Mouse (Mus musculus) erythroblast, embryonic 14.5 days (primary cell): ENCODE measurements around the gene Tuba1a. TPM values are rescaled to one million over a fixed set of nuclear protein-coding genes. Genes with fewer than 3 reads are reported as not detected.

Experiments used
- H3K27me3 ChIP-seq: 2 replicates; pipeline ENCODE4 v1.6.1; 2012; ENCODE audit warnings: inconsistent platforms; ENCODE audit not compliant: control insufficient read depth
- H3K36me3 ChIP-seq: 2 replicates; pipeline ENCODE4 v1.6.1; 2012; ENCODE audit warnings: mild to moderate bottlenecking, inconsistent platforms; ENCODE audit not compliant: control insufficient read depth
- H3K4me1 ChIP-seq: 2 replicates; pipeline ENCODE4 v1.6.1; 2012; ENCODE audit warnings: inconsistent platforms; ENCODE audit not compliant: control insufficient read depth
- H3K4me3 ChIP-seq: replicated peaks from 2 replicates; pipeline ENCODE3; 2012; ENCODE audit warnings: moderate library complexity, mild to moderate bottlenecking, inconsistent platforms
- H3K9me3 ChIP-seq: 2 replicates; pipeline ENCODE4 v1.6.1; 2012; ENCODE audit warnings: low read length, inconsistent platforms, mixed read lengths; ENCODE audit not compliant: control insufficient read depth
- GATA1 ChIP-seq: IDR thresholded peaks from 2 replicates; pipeline ENCODE4 v1.6.1; 2012; ENCODE audit warnings: low read length, inconsistent platforms, mixed read lengths
- TAL1 ChIP-seq: IDR thresholded peaks from 3 replicates; pipeline ENCODE4 v1.6.1; 2012; ENCODE audit warnings: low read length, inconsistent platforms, mixed read lengths
- polyA plus RNA-seq: library from polyadenylated mRNA; stranded (reverse); fragments of >175 nt; gene quantifications from 2 replicates; pipeline ENCODE4 v1.2.3, GENCODE M21; 2012

The Tuba1a gene
- polyA plus RNA-seq, 1 experiment: 4.0 TPM

GRCm38 (mm10) chr15:98917538-98918498, 35.7 kb downstream of the Tuba1a start, which contains the start of gene Lmbr1l:
TSS of gene Lmbr1l (minus strand) at chr15:98918231.
- Histone ChIP-seq H3K27me3 (peaks cover 6% of the 10 kb centered on the region), H3K36me3 (peaks cover under 1% of the 10 kb centered on the region), H3K4me3 (peak within 1 kb of the TSS; percentile 97), H3K9me3 (no peaks in the 10 kb centered on the region), H3K4me1 (peaks cover 30% of the 10 kb centered on the region)
- no peak for TF ChIP-seq TAL1
- no peak for TF ChIP-seq GATA1

GRCm38 (mm10) chr15:98917091-98917490, 36.4 kb downstream of the Tuba1a start:
- H3K4me1 ChIP-seq: peaks cover 30% of the 10 kb centered on the region
- TF ChIP-seq TAL1 (no peak), GATA1 (no peak)
- H3K9me3 ChIP-seq: no peaks in the 10 kb centered on the region
- H3K27me3 ChIP-seq: peaks cover 6% of the 10 kb centered on the region
- H3K4me3 ChIP-seq: peak overlapping the region; percentile 97
- peaks cover 8% of the 10 kb centered on the region for H3K36me3 ChIP-seq

GRCm38 (mm10) chr15:98916016-98916415, 37.5 kb downstream of the Tuba1a start:
- Histone ChIP-seq H3K27me3 (peaks cover 6% of the 10 kb centered on the region), H3K4me3 (peak overlapping the region; percentile 6), H3K36me3 (peaks cover 17% of the 10 kb centered on the region), H3K4me1 (peaks cover 28% of the 10 kb centered on the region), H3K9me3 (no peaks in the 10 kb centered on the region)
- TF ChIP-seq TAL1 (no peak), GATA1 (no peak)

- Histone ChIP-seq H3K9me3 (no peaks in the 10 kb centered on the region), H3K36me3 (peaks cover 17% of the 10 kb centered on the region), H3K4me3 (no peak overlapping the region), H3K27me3 (peaks cover 6% of the 10 kb centered on the region), H3K4me1 (peaks cover 28% of the 10 kb centered on the region)
- TF ChIP-seq GATA1: no peak
- TF ChIP-seq TAL1: no peak
Observed at GRCm38 (mm10) chr15:98914903-98915302, 38.6 kb downstream of the Tuba1a start.

GRCm38 (mm10) chr15:98904692-98905091, 48.8 kb downstream of the Tuba1a start:
- Histone ChIP-seq H3K36me3 (peaks cover 17% of the 10 kb centered on the region), H3K27me3 (peaks cover 15% of the 10 kb centered on the region), H3K9me3 (no peaks in the 10 kb centered on the region), H3K4me1 (peaks cover 6% of the 10 kb centered on the region), H3K4me3 (no peak overlapping the region)
- peak; percentile 7; the same call in 1 of the 2 replicates for TF ChIP-seq GATA1
- no peak for TF ChIP-seq TAL1

- H3K4me1 ChIP-seq: peaks cover 6% of the 10 kb centered on the region
- peaks cover 36% of the 10 kb centered on the region for H3K27me3 ChIP-seq
- H3K4me3 ChIP-seq: no peak overlapping the region
- H3K36me3 ChIP-seq: peaks cover under 1% of the 10 kb centered on the region; the same call in 1 of the 2 replicates
- H3K9me3 ChIP-seq: peaks cover 6% of the 10 kb centered on the region; the same call in 1 of the 2 replicates
- TF ChIP-seq TAL1 (no peak), GATA1 (no peak)
Observed at GRCm38 (mm10) chr15:98902600-98902999, 50.9 kb downstream of the Tuba1a start.

- no peaks in the 10 kb centered on the region; the same call in 1 of the 2 replicates for H3K36me3 ChIP-seq
- TF ChIP-seq GATA1 (no peak), TAL1 (no peak)
- peaks cover 8% of the 10 kb centered on the region; the same call in 1 of the 2 replicates for H3K9me3 ChIP-seq
- H3K4me1 ChIP-seq: peaks cover 12% of the 10 kb centered on the region
- H3K4me3 ChIP-seq: no peak overlapping the region
- peaks cover 47% of the 10 kb centered on the region for H3K27me3 ChIP-seq
Observed at GRCm38 (mm10) chr15:98901530-98901929, 52.0 kb downstream of the Tuba1a start.

Other genes with a start within 250 kb of the Tuba1a start
- 0.08 TPM in 1 of 2 replicates, not detected in the other for gene Ccdc65, start 245.5 kb downstream of the Tuba1a start, polyA plus RNA-seq
- 0.06 and 0.19 TPM in 2 replicates for gene Fkbp11, start 225.5 kb downstream of the Tuba1a start, polyA plus RNA-seq
- 0.11 and 0.14 TPM in 2 replicates for gene Arf3, start 190.5 kb downstream of the Tuba1a start, polyA plus RNA-seq
- not detected in 2 replicates for gene Wnt10b, start 175.6 kb downstream of the Tuba1a start, polyA plus RNA-seq
- not detected in 2 replicates for gene Wnt1, start 163.8 kb downstream of the Tuba1a start, polyA plus RNA-seq
- gene Ddn, start 144.2 kb downstream of the Tuba1a start, polyA plus RNA-seq: 0.01 and 0.02 TPM in 2 replicates
- 54.6 and 55.9 TPM in 2 replicates for gene Prkag1, start 122.2 kb downstream of the Tuba1a start, polyA plus RNA-seq
- gene Kmt2d, start 82.5 kb downstream of the Tuba1a start, polyA plus RNA-seq: 1.5 and 2.6 TPM in 2 replicates
- 0.24 and 0.38 TPM in 2 replicates for gene Rhebl1, start 59.2 kb downstream of the Tuba1a start, polyA plus RNA-seq
- not detected in 2 replicates for gene Dhh, start 55.2 kb downstream of the Tuba1a start, polyA plus RNA-seq
- 0.37 and 0.59 TPM in 2 replicates for gene Lmbr1l, start 35.5 kb downstream of the Tuba1a start, polyA plus RNA-seq
- 71.2 and 76.8 TPM in 2 replicates for gene Tuba1b, start 19.1 kb downstream of the Tuba1a start, polyA plus RNA-seq
- not detected in 2 replicates for gene Gm49450, start 152 bp downstream of the Tuba1a start, polyA plus RNA-seq
- 12.6 and 20.7 TPM in 2 replicates for gene Tuba1c, start 76.2 kb upstream of the Tuba1a start, polyA plus RNA-seq
- gene Prph, start 101.5 kb upstream of the Tuba1a start, polyA plus RNA-seq: not detected in 2 replicates
- gene Troap, start 120.9 kb upstream of the Tuba1a start, polyA plus RNA-seq: 17.1 and 18.1 TPM in 2 replicates
- gene C1ql4, start 134.1 kb upstream of the Tuba1a start, polyA plus RNA-seq: not detected in 2 replicates
- gene Dnajc22, start 139.5 kb upstream of the Tuba1a start, polyA plus RNA-seq: 0.02 TPM in 1 of 2 replicates, not detected in the other
- gene Spats2, start 172.2 kb upstream of the Tuba1a start, polyA plus RNA-seq: 0.19 and 0.40 TPM in 2 replicates